Mouse (Mus musculus) limb, embryonic 10.5 days (tissue): ENCODE measurements around the gene Cnnm4. TPM values are rescaled to one million over a fixed set of nuclear protein-coding genes. Genes with fewer than 3 reads are reported as not detected.

Experiments used
- DNase-seq: peaks from one replicate; pipeline ENCODE4 v3.0.0-alpha.2; 2017; ENCODE audit warnings: low spot score
- H3K27ac ChIP-seq: fragments of 300-500 bp; sonication (generic); 2 replicates; pipeline ENCODE4 v1.5.1; 2016; ENCODE audit warnings: mild to moderate bottlenecking
- H3K27me3 ChIP-seq: fragments of 300-500 bp; sonication (generic); 2 replicates; pipeline ENCODE4 v1.6.1; 2016; ENCODE audit warnings: low read depth, mild to moderate bottlenecking; ENCODE audit not compliant: poor library complexity, severe bottlenecking
- H3K36me3 ChIP-seq: fragments of 300-500 bp; sonication (generic); 2 replicates; pipeline ENCODE4 v1.6.1; 2016; ENCODE audit warnings: mild to moderate bottlenecking, moderate library complexity
- H3K4me1 ChIP-seq: fragments of 300-500 bp; sonication (generic); 2 replicates; pipeline ENCODE4 v1.6.1; 2016
- H3K4me3 ChIP-seq: fragments of 300-500 bp; sonication (generic); 2 replicates; pipeline ENCODE4 v1.5.1; 2016; ENCODE audit warnings: mild to moderate bottlenecking, moderate library complexity
- H3K9me3 ChIP-seq: fragments of 300-500 bp; sonication (generic); replicated peaks from 2 replicates; pipeline ENCODE4 v1.6.1; 2016; ENCODE audit warnings: mild to moderate bottlenecking
- WGBS: fragments of 180-500 bp; shearing (Covaris S2); methylation state at CpG from one replicate; pipeline ENCODE4 v1.1.7; 2016; 5-methylcytosine and 5-hydroxymethylcytosine counted together
- polyA plus RNA-seq: library from polyadenylated mRNA; unstranded; fragments of >200 nt; fragmentation: Nextera tagmentation; extraction: Ambion mirVana; gene quantifications from 2 replicates; pipeline ENCODE4 v1.2.1, GENCODE M21; 2016

Cnnm4 gene
- polyA plus RNA-seq, 1 experiment from 2014 or later = 17.5 TPM

DNA sequence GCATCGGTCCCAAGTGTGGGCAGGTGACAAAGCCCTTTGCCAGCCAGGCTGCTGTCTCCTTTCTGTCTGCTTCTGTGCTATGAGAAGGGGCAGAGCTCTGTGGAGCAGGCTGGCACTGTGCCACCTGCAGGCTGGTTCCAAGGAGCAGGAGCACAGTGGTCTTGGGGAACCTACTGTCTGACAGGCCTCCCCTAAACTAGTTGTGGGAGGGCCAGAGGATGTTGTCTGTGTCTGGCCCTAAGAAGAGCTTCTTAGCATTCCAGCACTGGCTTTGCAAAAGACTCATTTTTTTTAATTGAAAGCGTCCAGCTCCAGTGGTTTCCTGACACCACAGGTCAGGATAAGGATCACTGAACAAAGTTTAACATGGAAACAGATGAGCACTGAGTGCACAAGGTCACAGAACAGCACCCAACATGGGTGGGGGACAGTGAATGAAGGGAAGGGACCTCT, 6.9 kb downstream of the Cnnm4 start:
- Histone ChIP-seq H3K9me3 (no peaks in the 10 kb centered on the region), H3K4me3 (no peak overlapping the region), H3K4me1 (peaks cover 38% of the 10 kb centered on the region), H3K27me3 (no peaks in the 10 kb centered on the region), H3K36me3 (no peaks in the 10 kb centered on the region), H3K27ac (no peak overlapping the region)
- WGBS = 73% methylated on average over 2 of the region's 2 CpGs
- no peak for DNase-seq

DNA sequence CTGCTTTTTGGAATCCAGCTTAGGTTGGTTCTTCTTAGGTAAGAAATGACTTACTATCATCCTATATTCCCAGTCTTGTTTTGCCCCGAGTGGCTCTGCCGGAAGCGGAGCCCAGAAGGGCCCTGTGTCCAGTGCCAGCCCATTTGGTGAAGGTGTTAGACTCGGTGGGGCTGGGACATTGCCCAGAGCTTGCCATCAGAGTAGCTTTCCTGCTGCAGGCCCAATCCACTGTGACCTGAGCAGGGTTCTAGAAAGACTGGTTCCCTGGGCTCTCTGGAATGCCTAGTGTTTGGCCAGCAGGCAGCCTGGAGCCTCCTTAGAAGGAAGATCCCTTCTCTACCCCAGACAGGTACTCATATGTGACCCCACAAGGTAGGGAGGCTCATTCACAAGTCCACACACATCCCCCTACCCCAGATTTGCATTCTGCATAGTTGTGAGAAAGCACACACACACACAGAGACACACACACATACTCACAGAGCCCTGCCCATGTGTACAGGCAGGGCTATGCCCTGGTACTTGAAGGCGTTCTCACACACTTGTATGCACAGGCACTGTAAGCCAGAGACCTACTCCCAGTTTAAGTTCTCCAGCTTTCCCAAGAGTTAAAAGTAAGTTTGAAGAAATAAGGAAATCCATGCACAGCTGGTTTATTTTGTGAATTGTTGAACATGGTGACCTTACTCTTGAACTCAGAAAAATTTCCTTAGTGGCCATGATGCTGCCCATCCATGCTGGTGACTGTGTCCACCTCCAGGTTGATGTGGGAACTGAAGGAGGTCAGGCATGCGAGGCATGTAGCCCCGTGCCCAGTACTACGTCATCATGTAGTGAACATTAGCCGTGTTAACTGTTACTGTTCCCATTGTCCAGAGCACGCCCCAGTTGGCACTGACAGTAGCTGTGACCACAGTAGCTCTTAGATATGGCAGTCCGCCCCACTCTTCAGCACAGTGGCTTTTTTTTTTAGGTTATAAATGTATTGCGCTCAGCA, 8.8 kb downstream of the Cnnm4 start:
- DNase-seq = no peak
- 88% methylated on average over 12 of the region's 12 CpGs for WGBS
- Histone ChIP-seq H3K27me3 (no peaks in the 10 kb centered on the region), H3K4me3 (no peak overlapping the region), H3K4me1 (peaks cover 20% of the 10 kb centered on the region), H3K9me3 (no peaks in the 10 kb centered on the region), H3K27ac (no peak overlapping the region), H3K36me3 (no peaks in the 10 kb centered on the region)

DNA sequence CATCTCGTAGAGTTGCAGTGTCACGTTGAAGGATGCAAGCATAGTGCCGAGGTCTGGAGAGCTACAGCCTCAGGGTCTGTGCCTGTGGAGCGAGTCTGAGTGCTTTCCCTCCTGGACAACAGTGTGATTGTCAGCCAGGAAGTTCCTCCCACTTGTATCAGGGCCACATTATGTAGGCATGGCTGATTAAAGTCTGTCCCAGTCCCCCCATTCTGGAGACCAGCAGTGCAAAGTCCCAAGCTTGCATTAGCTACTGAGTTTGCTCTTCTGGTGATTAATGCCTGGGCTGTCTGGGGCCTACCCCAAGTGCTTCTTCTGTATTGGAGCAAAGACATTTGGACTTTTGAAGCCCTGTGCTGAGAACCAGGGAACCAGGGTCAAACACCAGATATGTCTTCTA, 12.4 kb downstream of the Cnnm4 start:
- no peak overlapping the region for H3K27ac ChIP-seq
- DNase-seq = no peak
- 80% methylated on average over 4 of the region's 4 CpGs for WGBS
- H3K4me1 ChIP-seq = peaks cover 7% of the 10 kb centered on the region; the same call in 1 of the 2 replicates
- H3K36me3 ChIP-seq = no peaks in the 10 kb centered on the region
- no peak overlapping the region for H3K4me3 ChIP-seq
- no peaks in the 10 kb centered on the region for H3K27me3 ChIP-seq
- H3K9me3 ChIP-seq = no peaks in the 10 kb centered on the region

DNA sequence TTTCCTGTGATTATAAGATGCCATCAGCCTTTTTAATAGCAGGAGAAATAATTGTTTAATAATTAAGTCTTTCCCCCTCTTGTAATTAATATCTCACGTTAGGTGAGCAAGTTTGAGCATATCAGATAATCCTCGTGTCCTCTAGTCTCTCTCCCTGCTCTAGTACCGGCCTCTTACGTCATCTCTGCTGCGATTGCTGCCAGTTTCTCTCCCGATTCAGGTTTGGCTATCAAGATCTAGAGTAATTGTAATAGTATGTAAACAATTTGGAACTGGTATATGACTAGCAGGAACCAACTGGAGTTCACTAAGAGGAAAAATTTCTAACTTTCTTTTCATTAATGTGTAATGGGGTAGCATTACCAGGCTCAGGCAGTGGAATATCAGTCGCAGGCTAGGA, 13.7 kb downstream of the Cnnm4 start:
- H3K27ac ChIP-seq = no peak overlapping the region
- no peaks in the 10 kb centered on the region for H3K36me3 ChIP-seq
- no peaks in the 10 kb centered on the region for H3K27me3 ChIP-seq
- 90% methylated on average over 7 of the region's 7 CpGs for WGBS
- no peak for DNase-seq
- H3K9me3 ChIP-seq = no peaks in the 10 kb centered on the region
- peaks cover 7% of the 10 kb centered on the region; the same call in 1 of the 2 replicates for H3K4me1 ChIP-seq
- H3K4me3 ChIP-seq = no peak overlapping the region

DNA sequence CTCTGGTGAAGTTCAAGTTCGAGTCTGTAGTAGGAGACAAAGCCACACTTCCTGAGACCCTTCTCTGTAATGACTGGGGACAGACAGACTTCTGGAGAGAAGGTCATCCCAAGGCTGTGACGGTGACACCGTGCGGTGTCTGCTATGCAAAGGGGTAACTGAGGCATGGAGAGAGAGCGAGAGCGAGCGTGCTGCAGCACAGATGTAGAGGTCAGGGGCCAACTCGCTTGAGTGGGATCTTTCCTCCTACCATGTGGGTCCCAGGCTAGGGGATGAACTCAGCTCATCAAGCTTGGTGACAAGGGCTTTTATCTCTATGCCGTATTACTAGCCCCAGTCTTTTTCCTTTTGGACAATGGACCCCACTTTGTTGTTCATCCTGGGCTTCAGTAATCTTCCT, 15.7 kb downstream of the Cnnm4 start:
- Histone ChIP-seq H3K27ac (no peak overlapping the region), H3K4me1 (peaks cover 10% of the 10 kb centered on the region)

DNA sequence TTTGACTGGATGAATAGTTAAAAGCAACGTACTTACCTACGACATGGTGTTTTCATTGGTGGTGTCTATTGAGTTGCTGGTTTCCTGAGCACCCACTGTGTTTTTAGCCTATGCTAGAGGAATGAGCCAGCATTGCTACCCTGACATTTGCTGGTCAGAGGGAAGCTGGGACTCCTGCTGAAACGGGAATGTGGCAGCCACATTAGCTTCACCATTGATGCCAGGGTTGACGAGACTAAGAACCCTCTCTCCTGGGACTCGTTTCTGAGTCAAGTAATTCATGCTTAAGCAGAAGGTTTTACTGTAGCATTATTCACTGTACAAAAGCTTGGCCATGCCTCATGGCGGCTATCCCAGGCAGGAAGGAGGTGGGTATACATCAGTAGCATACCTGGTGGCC, 18.2 kb downstream of the Cnnm4 start:
- DNase-seq = no peak
- 86% methylated on average over 6 of the region's 6 CpGs for WGBS
- no peak overlapping the region for H3K27ac ChIP-seq

More for the DNA sequence above, 15.7 kb downstream of the Cnnm4 start:
- Histone ChIP-seq H3K4me3 (no peak overlapping the region), H3K9me3 (no peaks in the 10 kb centered on the region), H3K27me3 (no peaks in the 10 kb centered on the region), H3K36me3 (no peaks in the 10 kb centered on the region)
- 92% methylated on average over 9 of the region's 9 CpGs for WGBS
- no peak for DNase-seq

DNA sequence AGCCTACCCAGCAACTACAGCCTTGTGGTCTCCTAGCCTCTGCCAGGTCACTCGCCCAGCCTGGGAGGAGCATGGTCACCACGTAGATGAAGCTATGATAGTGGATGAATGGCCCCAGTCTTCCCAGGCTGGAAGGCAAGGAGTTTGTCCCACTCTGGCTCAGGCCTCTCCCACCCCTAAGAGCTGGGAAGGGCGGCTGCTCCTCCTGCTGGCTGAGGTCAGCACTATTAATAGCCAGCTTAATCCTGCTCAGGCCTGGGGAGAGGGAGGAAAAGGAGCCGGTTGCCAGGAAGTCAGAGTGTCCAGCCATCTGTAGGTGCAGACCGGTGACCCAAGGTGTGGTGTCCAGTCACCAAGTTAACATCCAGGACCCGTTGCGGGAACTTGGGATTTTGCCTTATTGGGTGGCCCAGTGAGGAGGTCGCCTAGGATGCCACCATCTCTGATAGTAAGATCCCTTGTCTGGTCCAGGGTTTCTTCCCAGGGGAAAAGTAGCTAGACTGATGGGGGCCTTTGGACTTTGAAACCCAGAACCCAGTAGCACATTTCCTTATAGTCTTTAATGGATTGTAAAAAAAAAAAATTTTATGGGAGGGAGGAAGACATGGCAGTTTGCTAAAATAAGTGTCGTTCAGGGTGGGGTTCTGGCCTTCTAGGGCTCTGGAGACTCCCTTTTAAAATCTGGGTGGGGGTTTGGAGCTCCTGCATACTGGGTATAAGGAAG, 21.2 kb downstream of the Cnnm4 start:
- WGBS = 48% methylated on average over 9 of the region's 9 CpGs
- peak; percentile 53 for DNase-seq
- Histone ChIP-seq H3K27me3 (no peaks in the 10 kb centered on the region), H3K27ac (peak overlapping the region; percentile 42; the same call in 1 of the 2 replicates), H3K36me3 (no peaks in the 10 kb centered on the region), H3K4me3 (no peak overlapping the region), H3K9me3 (no peaks in the 10 kb centered on the region), H3K4me1 (peaks cover 20% of the 10 kb centered on the region)

More for the DNA sequence above, 18.2 kb downstream of the Cnnm4 start:
- Histone ChIP-seq H3K36me3 (no peaks in the 10 kb centered on the region), H3K27me3 (no peaks in the 10 kb centered on the region), H3K4me1 (peaks cover 23% of the 10 kb centered on the region), H3K9me3 (no peaks in the 10 kb centered on the region), H3K4me3 (no peak overlapping the region)

DNA sequence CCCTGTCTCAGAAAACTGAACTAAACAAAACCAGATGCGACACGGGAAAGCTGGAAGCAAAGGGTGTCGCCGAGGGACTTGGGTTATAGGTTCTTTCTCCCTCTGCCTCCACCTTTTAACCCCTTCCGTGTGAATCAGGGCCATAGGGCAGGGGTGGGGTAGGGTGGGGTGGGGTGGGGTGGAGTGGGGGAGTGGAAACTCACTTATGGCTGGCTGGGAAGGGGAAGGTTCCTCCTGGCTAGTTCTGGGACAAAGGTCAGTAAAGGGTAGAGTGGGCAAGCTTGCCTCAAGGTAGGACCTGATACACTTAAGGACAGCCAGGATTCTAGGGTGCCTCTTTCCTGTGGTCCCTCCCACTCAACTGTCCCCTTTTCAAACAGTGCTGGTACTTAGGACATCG, 21.9 kb downstream of the Cnnm4 start:
- Histone ChIP-seq H3K36me3 (peaks cover 3% of the 10 kb centered on the region; the same call in 1 of the 2 replicates), H3K4me3 (no peak overlapping the region), H3K27me3 (no peaks in the 10 kb centered on the region), H3K9me3 (no peaks in the 10 kb centered on the region), H3K4me1 (peaks cover 20% of the 10 kb centered on the region), H3K27ac (0 out of 2 replicates have a peak overlapping the region, but pooled peaks have one; percentile 17)
- 51% methylated on average over 6 of the region's 6 CpGs for WGBS
- DNase-seq = no peak

DNA sequence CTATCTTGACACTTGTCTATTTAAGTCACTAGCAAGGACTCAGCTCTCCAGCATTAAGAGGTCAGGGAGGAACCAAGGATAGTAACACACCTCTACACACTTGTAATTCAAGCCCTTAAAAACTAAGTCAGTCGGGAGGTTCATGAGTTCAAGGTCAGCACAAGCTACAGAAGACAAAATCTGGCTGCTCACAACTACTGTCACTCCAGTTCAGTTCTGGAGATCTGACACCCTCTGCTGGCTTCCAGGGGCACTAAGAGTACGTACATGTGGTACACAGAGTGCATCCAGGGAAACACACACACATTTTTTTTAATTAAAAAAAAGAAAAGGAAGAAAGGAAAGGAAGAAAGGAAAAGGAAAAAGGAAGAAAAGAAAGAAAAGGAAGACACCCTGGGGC, 25.3 kb downstream of the Cnnm4 start:
- Histone ChIP-seq H3K27ac (no peak overlapping the region), H3K9me3 (no peaks in the 10 kb centered on the region), H3K36me3 (peaks cover 28% of the 10 kb centered on the region), H3K4me1 (peaks cover 20% of the 10 kb centered on the region), H3K27me3 (no peaks in the 10 kb centered on the region), H3K4me3 (no peak overlapping the region)
- WGBS = 67% methylated on average over 2 of the region's 2 CpGs
- no peak for DNase-seq

DNA sequence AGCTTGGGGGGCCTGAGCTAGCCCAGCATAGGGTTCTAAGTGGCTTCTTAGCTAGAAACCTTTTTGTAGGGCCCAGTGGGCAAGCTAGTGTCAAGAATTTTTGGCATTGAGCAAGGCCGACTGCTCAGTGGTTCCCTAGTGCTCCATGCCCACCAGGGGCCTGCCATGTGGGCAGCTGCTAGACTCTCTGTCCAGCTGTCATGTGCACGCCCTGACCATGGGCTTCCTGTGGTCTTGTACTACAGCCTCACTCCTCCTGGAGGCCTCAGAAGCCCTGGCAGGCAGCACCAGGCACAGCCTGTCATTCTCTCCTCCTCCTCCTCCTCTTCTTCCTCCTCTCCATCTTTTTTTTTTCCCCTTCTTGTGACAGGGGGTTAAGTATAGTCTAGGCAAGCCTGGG, 25.9 kb downstream of the Cnnm4 start:
- DNase-seq = no peak
- H3K27ac ChIP-seq = no peak overlapping the region
- no peaks in the 10 kb centered on the region for H3K9me3 ChIP-seq
- H3K4me3 ChIP-seq = no peak overlapping the region
- H3K4me1 ChIP-seq = peaks cover 16% of the 10 kb centered on the region
- peaks cover 28% of the 10 kb centered on the region for H3K36me3 ChIP-seq
- H3K27me3 ChIP-seq = no peaks in the 10 kb centered on the region
- 87% methylated on average over 2 of the region's 2 CpGs for WGBS

DNA sequence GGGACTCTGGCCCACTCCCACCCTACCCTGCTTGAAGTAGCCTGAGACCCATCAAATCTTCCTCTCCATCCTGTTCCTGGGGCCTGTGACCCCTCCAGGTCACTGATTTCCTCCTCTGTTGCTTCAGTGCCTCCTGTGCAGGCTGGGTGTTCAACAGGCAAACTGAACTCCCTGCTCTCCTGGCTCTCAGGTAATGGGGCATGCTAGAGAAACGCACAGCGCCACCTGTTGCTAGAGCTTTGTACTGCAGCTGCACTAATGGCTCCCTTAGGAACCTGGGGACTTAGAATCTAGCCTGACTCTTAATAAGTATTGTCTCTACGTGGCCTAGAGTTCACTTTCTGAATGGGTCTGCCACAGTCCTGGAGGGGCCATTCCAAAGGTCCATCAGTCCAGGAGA, 29.8 kb downstream of the Cnnm4 start:
- 4% methylated on average over 3 of the region's 3 CpGs for WGBS
- no peaks in the 10 kb centered on the region for H3K27me3 ChIP-seq
- no peaks in the 10 kb centered on the region for H3K4me1 ChIP-seq
- no peak overlapping the region for H3K4me3 ChIP-seq
- DNase-seq = peak; percentile 88
- H3K36me3 ChIP-seq = peaks cover 42% of the 10 kb centered on the region
- H3K27ac ChIP-seq = no peak overlapping the region
- H3K9me3 ChIP-seq = no peaks in the 10 kb centered on the region

DNA sequence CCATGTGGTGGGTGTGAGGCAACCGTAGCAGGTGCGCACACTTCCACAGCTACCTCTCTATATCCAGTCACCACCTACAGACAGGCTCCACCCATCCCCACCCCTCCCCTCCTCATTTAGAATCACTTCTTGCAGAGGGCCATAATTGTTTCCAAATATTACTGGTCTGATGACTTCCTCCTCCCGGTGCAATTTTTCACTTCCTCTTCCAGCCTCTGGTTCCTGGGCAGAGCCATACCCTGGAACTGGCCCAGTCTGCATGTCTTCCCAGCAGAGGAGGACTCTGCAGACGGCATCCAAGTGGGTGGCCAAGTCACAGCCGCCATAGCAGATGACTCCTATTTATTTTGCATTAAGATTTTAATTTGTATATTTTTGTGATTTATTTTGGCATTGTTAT, 36.8 kb downstream of the Cnnm4 start:
- Histone ChIP-seq H3K27ac (no peak overlapping the region), H3K27me3 (no peaks in the 10 kb centered on the region), H3K4me1 (peaks cover 12% of the 10 kb centered on the region), H3K9me3 (no peaks in the 10 kb centered on the region), H3K36me3 (peaks cover 24% of the 10 kb centered on the region), H3K4me3 (no peak overlapping the region)
- DNase-seq = no peak
- WGBS = 92% methylated on average over 5 of the region's 5 CpGs
